Mouse (Mus musculus) gastrocnemius, adult 18-20 months (tissue): ENCODE measurements around the gene Fgfr2. TPM values are rescaled to one million over a fixed set of nuclear protein-coding genes. Genes with fewer than 3 reads are reported as not detected.

Experiments used
- DNase-seq: peaks from one replicate; pipeline ENCODE4 v3.0.0; 2021; ENCODE audit warnings: low spot score
- total RNA-seq, 2 experiments: library from RNA; stranded (reverse); gene quantifications; 2 replicates each; pipeline ENCODE4 v1.2.3; 2021

Fgfr2 gene
- total RNA-seq, 2 experiments from 2014 or later = 0.43 to 0.88 TPM

DNA sequence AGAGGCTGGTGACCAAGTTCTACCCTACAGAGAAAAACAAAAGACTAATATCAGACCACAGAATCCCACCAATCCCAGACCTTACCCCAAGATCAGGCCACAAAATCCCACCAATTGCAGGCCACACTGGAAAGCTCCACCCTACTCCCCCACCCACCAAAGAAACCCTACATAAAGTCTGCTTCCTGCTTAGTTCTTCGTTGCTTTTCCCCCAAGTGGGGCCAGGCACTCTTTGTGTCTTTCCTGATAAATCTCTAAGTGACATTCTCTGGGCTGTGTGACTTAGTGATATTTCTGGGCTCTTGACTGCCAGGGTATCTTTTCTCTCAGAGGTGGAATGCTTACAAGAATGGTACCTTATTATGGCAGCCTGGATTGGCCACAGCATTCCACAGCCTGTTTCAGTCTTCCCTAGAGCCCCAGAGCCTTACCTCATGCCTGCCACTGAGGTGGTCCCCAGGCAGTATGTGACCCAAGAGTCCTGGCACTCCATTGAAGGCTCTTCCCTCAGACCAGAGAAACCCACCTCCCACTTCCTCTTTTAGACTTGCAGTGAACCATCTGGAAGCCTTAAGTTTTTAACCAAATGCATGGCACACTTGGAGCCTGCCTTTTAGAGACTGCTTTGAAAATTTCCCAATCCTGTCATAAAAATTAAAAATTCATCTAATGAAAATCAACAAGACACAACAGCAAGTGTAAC, 742.4 kb downstream of the Fgfr2 start:
- no peak for DNase-seq

DNA sequence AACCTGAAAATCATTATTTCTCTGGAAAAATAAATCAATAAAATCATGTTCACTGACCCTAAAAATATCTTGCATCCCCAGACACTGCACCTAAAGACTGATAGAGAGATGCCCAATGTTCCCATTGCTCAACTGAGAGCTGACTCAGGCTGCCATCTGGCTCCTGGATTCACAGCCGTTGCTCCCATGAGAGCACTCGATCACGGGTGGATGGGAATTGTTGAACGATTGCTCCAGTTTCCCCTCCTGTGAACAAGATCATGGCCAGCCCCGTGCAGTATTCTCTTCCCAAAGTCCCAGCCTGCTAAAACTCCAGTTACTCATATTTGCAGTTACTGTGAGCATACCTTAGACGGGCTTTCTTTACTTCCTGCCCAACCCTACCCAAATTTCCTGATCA, 745.2 kb downstream of the Fgfr2 start:
- no peak for DNase-seq

DNA sequence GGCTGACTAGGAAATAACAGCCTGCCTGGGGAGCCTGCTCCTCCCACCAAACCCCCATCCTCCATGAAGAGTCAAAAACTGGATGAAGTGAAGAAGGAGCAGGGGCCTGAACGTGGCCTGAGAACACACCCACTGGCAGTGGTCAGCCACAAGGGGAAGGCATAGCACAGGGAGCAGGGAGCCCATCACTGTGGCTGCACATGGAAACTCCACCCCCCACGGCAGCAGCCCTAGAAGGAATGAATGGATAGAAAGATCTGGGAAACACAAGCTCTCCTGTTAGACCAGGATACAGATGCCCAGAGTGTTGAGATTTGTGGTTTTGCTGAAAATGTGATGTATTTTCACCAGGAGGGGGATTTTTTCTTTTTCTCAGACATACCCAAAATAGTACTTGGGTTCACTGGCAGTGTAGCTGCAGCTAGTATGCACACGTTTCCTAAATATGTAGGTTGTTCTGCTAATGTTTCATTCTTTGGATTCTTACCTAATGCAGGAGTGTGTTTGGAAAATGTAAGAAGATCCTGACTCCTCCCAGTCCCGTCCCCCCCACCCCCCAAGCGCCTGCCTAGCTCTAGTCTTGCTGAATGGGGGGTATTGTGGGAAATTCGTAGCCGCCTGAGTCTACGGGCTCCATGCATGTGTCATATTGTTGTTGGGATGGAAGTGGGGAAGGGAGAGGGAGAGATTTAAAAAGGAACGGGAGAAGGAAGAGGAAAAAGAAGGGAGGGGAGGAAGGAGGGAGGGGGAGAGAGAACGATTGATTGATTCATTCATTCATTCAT, 749.4 kb downstream of the Fgfr2 start:
- no peak for DNase-seq

DNA sequence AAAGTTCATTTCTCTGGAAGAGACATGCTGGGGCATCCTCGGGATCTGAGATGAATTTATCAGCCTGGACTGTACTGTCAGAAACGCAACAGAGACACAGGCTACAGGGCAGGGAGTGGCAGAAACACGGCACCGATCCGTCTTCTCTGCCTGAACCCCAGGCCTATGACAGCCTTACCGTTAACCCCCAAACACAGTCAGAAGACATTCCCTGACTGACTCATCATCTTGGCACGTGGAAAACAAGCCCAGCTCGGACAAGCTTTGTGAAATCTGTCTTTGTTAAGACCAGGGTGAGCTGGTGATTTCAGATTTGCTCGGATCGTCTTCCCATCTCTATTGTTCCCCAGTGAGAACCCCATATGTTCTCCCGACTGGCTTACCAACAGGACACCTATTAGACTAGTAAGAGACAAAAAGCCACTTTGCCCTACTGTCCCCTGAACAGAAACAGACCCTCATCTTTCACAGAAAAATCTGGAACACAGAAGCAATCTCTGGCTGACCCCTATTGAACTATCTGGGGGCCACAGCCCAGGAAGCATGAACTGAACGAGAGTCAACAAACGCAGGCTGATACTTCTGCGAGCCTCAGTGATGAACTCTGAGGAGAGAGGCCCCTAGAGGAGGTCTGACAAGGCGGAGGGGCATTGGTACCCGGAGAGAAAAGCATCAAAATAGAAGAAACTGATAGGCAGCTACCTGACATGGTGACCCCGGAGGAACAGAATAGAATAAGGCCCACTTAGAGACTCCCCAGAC, 750.2 kb downstream of the Fgfr2 start:
- DNase-seq = no peak

DNA sequence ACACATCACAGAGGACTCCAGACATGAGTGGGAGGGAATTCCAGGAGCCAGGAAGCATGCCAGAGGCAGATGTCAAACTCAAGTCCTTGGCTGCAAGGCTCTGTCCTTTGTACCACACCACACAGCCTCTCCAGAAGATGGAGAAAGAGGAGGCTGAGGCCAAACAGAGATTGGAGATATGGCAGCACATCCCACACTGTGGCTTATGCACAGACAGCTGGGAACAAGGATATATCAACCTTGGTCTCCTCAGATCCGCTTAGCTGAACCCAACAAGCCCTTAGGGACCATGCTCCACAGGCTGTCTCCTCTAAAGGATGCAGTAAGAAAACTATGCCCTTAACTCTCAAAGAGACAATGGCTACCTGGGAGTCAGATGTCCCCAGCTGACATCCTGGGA, 751.3 kb downstream of the Fgfr2 start:
- DNase-seq = no peak

DNA sequence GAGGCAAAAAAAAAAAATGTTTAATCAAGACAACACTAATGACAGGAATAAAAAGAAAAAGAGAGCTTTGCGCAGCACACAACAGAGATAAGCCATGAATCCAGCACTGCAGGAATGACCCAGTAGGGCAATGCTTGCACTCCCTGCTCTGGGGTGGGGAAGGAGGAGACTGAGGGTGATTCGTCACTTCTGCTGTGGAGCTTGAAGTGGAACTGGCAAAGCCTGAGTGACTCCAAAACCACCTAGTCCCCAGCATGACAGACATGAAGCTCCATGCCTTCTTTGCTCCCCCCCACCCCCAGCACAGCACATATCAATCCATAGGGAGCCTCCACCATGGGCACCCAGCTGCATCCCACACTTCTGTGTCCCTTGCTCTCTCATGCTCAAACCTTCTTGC, 753.4 kb downstream of the Fgfr2 start:
- no peak for DNase-seq

DNA sequence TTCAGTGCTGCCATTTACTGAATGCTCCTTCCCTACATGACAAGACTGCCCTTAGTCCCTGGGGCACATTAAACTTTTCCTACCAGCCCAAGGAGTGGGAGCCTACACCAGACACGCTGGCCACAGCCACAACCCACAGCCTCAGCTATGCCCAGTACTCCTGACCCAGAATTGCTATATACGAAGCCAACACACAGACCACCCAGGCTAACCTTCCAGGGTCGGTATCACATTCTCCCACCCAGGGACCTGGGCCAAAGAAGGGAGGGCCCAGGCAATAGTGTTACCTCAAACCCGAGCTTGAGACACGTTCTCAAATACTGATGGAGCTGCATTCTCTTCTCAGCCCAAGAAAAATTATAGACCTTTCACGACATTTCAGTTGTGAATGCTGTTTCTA, 754.3 kb downstream of the Fgfr2 start:
- DNase-seq = no peak

DNA sequence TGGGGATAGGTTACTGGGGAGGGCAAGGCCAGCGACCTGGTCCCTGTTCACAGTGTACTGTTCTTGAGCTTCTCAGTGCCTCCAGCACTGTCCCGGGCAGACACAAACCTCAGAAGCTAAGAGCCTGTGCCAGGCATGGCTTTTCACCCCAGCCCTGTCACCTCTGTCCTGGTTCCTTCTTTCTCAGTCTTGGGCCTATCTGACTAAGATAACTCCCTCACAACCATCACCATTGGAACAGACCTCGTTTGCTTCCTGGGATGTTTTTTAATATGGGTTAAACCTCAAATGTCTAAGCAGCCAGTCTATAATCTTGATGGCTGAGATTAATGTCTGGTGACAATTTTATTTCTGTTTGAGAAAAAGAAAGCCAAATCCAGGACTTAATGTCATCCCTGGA, 755.8 kb downstream of the Fgfr2 start:
- DNase-seq = no peak

DNA sequence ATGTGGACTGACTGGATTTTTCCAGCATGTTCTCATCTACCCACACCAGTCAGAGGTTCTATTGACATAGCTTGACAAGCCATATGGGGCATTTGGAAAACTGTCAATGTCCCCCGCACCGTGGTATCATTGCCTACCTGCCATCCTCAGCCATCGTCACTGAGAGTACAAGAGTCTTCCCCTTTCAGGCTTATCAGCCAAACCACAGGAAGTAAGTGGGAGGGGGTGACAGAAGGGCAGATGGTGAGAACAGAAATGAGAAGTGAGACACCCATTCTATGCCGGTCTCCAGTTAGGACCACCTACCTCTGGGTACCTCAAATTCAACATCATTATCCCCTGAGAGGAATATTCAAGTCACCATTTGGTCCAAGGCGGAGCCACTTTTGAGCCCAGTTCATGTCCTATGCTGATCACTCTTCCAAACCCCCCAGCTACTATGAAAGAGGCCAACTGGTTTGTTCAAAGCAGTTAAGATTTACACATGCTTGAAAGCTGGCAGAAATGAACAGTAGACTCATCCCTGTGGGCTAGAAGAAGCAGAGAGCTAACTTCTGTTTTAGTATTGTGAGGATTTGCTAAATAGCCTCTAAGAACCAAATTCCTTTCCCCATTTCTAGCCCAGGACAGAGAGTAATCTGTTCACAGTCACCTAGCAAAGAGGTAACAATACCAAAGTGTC, 757.3 kb downstream of the Fgfr2 start:
- no peak for DNase-seq

DNA sequence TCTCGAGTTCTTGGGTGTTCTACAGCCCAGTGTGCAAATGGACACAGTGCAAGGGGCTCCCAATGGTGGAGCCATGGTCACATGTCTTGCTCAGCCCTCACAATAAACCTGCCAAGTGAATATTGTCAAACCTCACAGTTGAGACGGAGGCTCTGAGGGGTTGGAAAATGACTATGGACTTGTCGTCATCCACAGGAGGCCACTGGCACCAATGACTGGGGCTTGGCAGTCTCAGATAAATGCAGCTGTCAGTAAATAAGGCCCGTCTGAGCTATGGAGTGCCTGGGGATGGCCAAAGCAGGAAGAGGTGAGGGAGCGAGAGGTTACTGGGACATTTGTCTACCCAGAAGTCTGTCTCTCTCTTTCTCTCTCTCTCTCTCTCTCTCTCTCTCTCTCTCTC, 758.0 kb downstream of the Fgfr2 start:
- DNase-seq = no peak

DNA sequence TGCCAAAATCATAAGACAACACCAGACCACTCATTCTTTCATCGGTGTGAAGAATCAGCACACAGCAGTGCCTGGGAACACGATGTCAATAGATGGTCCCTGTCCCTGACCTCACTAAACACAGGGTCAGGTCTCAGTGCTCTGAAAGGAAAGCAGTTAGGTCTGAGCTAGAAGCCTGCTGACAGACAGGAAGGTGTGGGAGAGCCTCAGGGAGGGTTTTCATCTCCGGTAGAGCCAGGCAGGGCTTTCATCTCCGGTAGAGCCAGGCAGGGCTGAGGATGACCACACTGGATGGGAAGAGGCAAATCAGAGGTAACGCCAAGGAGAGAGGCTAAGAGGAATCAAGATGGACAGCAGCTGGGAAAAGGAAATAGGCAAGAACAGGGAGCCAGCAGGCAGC, 758.6 kb downstream of the Fgfr2 start:
- DNase-seq = no peak

DNA sequence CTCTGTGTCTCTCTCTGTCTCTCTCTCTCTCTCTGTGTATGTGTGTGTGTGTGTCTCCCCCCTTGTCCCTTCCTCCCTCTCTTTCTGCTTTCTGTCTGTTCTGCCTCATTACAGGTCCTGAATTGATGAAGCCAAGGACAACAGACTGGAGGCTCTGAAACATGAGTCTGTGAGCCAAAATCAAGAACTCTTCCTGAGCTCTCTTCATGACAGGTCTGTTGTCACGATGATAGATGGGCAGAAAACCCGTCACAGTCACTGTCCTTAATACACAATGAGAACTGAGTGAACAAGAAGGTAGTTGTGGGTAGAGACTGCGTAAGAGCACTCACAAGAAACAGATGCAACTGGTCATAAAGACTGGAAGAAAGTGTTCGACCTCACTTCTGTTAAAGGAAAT, 762.8 kb downstream of the Fgfr2 start:
- no peak for DNase-seq

DNA sequence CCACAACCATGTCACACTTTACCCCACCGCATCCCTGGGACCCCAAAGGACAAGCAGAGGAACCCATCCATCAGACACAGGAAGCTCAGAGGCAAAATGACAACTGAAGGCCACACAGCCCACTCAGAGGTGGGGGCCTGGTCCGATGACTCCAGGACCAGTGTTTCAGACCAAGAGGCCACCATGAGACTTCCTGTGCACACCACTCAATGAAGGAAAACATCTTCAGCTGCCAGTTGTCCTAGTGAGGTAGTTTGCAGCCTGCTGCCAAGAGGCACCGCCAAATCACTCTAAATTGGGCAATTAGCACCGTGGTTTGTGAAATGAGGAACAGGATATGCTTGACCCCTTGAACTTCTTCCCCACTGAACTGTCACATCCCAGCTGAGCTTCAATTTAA, 764.4 kb downstream of the Fgfr2 start:
- DNase-seq = peak; percentile 25

DNA sequence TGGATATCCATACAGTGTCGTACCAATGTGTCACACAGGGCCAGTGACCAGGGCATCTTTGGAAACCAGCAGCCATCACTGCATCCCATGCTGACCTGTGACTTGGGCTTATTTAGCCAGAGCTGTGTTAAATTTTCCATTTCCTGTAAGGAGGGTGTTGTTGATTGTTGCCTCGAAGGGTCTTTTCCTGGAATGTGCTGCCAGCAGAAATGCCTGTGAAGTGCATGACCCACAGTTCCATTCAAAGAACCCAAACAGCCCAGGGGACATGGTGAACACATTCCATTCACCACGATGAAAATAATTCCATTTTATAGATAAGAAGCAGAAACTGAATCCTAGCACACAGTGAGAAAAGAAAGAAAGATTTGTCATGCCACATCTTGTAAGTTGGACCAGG, 764.9 kb downstream of the Fgfr2 start:
- no peak for DNase-seq

DNA sequence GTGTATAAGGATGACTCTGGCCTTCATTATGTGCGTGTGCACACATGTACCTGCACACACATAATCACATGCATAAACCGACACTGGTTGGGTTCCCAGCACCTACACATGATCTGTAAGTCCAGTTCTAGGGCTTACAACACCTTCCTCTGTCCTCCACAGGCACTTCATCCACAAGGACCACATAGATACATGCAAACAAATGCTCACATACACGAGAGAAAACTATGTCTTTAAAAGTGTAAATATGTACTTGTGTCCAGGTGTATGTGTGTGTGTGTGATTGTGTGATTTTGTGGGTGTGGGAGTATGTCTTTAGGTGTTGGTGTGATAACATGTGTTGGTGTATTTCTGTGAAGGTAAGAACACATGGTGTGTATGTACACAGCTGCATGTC, 765.3 kb downstream of the Fgfr2 start:
- DNase-seq = no peak

DNA sequence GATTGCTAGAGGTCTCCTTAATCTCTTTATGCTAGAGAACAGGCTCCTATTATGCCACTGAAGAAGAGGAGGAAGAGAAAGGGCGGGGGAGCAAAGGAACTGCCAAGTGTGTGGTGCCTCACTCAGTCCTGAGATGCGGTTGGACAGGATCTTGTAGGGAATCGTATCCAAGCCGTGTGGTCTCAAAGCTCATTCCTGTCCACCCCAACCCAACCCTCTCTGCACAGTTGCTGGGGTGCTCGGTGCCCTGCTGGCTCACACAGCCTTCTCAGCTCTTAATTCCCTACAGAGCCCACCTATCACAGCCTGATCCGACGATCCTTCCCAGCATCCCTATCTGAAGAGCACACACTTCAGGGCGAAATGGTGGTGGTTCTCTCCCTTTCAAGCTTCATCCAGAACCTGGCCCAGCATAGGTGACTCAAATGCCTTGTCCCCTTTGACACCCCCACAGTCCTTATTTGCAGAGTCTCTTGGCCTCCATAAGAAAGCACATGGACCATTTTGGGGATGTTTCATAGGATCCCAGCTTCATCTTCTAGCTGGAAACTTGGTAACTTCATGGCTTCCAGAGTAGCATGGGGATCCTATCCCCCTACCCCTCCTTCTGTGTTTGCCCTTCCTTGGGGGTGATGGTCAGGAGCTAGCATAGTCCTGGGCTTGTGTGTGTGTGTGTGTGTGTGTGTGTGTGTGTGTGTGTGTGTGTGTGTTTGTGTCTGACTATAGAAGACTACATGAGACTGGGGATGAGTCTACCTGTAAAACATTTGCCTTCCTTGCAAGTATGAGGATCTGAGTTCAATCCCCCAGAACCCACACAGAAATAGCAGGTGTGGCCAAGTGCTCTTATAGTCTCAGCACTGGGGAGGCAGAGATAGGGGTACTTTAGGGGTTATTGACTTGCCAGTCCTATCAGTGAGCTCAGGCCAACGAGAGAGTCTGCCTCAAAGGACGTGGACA, 766.0 kb downstream of the Fgfr2 start:
- no peak for DNase-seq

DNA sequence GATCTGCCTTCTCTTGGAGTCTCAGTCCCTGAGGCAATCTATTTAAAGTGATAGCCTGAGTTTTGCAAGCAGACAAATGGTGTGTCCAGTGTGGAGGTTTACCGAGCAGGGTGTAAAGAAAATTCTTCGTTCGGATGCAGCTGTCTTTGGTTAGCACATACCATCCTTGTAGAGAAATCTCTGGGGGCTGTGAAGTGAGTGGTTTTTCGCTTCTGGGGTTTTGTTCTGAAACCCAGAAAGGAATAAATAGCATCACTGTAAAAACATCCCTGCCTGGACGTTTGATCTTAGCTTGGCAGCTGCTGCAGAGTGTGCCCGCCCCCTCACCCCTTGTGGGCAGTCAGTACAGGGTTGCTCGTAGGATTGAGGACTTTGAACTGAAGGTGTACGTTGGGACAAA, 767.0 kb downstream of the Fgfr2 start:
- no peak for DNase-seq

DNA sequence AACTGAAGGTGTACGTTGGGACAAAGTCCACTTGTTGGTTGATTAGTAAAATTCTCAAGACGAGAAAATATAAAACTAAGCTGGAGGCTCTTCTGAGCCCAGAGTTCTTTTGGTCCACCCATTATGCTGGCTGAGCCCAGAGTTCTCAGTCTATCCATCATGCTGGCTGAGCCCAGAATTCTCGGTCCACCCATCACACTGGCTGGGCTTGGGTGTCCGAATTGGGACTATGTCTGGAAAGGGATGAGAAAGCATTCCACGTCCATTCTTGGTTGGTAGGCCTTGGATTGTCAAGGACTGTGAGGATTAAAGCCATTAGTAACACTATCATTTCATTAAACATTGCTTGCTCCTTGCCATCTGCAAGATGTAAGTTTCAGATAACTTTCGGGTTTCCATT, 767.4 kb downstream of the Fgfr2 start:
- DNase-seq = no peak

DNA sequence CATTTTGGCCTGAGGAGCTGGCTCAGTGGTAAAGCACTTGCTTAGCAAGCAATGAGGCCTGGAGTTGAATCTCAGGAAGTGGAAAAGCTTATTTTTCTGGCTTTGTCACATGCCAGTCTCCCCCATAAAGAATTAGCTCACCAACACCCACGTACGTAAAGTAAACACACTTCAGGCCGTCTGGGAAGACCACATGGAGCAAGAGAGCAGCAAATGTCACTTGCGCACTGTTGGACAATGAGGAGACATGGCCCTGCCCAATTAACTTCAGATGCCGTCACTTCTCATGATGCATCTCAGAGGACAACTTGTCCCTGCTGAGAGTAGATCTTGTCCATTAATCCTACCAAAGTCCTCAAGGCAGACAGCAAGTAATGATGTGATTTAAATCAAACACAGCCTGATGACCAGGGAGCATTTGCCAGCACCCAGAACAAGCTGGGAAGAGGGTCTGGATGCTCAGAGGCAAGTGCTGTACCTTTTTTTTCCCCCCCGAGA, 774.0 kb downstream of the Fgfr2 start:
- no peak for DNase-seq

DNA sequence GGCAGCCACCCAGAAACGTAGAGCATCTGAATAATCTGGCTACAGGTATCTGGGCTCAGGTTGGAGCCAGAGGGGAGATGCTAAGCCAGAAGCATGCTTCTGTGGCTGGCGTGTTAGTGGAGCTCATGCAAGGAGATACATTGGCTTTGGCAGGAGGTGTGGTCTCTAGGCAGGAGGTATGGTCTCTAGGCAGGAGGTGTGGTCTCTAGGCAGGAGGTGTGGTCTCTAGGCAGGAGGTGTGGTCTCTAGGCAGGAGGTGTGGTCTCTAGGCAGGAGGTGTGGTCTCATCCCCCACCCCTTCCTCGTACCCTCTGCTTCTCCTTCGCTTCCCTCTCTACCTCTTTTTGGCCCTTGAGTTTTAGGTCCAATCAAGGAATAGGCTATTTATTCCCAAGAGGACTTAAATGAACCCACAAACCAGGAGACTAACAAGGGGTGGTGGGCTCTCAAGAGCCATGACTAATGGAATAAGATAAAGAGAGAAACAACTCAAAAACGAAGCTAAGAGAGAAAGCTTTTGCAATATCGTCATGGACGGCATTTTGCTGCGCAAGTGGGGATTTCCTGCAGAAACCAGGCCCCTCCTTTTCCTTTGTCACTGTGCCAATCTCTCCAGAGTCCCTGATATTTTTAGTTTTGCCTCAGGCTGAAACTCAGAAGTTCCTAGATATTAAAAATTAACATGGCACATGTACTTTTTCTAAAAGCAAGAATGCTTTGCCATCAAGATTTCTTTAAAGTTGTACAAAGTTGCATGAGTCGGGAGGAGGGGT, 775.7 kb downstream of the Fgfr2 start:
- DNase-seq = peak; percentile 12
